Mouse (Mus musculus): ENCODE measurements at regions not wholly inside any gene's neighbourhood (a gene's known extent, or its start where the extent isn't known, plus 50 kb on each side); places are given as distances from the start of the nearest gene placed in this dataset.

DNA sequence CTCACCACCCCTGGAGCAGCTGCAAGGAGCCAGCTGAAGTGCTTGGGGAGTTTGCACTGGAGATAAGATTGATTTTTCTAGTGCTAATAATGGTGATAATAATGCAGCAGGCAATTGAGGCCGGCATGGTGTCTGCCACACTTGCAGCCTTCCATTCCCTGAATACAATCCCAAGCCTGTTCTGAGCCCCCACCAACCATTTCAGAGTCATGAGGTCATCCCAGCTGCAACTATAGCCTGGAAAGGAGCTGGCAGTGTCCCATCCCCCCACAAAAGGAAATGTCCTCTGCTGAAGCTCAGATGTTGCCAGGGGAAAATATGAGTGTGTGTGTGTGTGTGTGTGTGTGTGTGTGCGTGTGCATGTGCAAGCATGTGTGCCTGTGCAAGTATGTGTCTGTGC lies 160.2 kb upstream of the Gas1 start:
- H3K36me3 ChIP-seq (ENCODE audit: control insufficient read depth, insufficient read depth): no peaks in the 10 kb centered on the region
- H3K9ac ChIP-seq (ENCODE audit: low read depth, low read length): no peak overlapping the region
- H3K4me1 ChIP-seq (ENCODE audit: control insufficient read depth, low read depth, low read length): no peaks in the 10 kb centered on the region
- ATAC-seq (ENCODE audit: low read depth): no peak
- H3K4me2 ChIP-seq (ENCODE audit: low read depth, low read length): no peak overlapping the region
- H3K27ac ChIP-seq (ENCODE audit: low read length): no peak overlapping the region
- H3K4me3 ChIP-seq (ENCODE audit: low read depth, low read length): no peak overlapping the region
- H3K27me3 ChIP-seq (ENCODE audit: control insufficient read depth, insufficient read depth, low read depth, low read length): no peaks in the 10 kb centered on the region
- 49% methylated on average over 2 of the region's 2 CpGs for WGBS (ENCODE audit: insufficient replicate concordance)
- H3K9me3 ChIP-seq (replicated peaks; ENCODE audit: control insufficient read depth, low read length): no peaks in the 10 kb centered on the region

DNA sequence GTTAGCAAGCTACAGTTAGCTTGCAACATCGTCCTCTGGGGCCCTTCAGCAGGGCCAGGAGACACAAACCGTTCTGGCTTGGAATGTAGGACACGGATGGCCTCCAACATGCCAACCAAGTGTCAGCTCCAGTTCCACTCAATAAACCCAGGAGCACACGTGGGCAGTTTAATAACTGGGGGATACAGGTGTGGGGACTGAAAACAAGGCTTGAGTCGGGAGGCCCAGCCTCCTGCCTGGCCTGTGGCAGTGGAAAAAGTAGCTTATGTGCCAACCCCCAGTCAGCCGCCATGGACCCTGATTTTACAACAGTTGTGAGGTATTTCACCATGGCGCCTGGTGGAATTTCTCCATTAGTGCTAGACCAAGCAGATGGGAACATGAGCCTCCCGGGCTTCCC lies 160.9 kb upstream of the Gas1 start:
- 63% methylated on average over 8 of the region's 8 CpGs for WGBS (ENCODE audit: insufficient replicate concordance)
- no peaks in the 10 kb centered on the region for H3K4me1 ChIP-seq (ENCODE audit: control insufficient read depth, low read depth, low read length)

DNA sequence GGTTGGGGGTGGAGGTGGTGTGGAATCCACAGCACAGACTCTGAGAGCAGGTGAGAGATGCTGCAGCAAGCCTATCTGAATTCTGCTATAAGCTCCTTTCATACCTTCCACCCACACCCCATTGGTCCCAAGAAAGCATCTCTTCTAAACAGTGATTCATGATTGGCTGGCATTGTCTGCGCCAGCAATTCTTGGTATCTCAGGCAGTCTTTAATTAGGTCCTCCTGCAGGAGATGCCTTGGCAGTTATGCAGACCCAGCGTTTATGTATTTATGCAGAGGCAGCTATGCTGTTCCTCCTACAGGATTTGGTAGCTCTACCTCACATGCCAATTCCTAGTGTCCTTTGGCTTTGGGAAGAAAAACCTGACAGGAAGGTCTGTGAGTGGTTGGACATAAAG lies 162.9 kb upstream of the Gas1 start:
- no peak overlapping the region for H3K27ac ChIP-seq (ENCODE audit: low read length)
- H3K4me3 ChIP-seq (ENCODE audit: low read depth, low read length): no peak overlapping the region
- H3K9ac ChIP-seq (ENCODE audit: low read depth, low read length): no peak overlapping the region
- H3K4me2 ChIP-seq (ENCODE audit: low read depth, low read length): no peak overlapping the region
- no peaks in the 10 kb centered on the region for H3K4me1 ChIP-seq (ENCODE audit: control insufficient read depth, low read depth, low read length)
- ATAC-seq (ENCODE audit: low read depth): no peak
- H3K36me3 ChIP-seq (ENCODE audit: control insufficient read depth, insufficient read depth): no peaks in the 10 kb centered on the region
- WGBS (ENCODE audit: insufficient replicate concordance): 62% methylated on average over 2 of the region's 2 CpGs
- H3K9me3 ChIP-seq (replicated peaks; ENCODE audit: control insufficient read depth, low read length): no peaks in the 10 kb centered on the region
- no peaks in the 10 kb centered on the region for H3K27me3 ChIP-seq (ENCODE audit: control insufficient read depth, insufficient read depth, low read depth, low read length)

More for the DNA sequence above, 160.9 kb upstream of the Gas1 start:
- H3K4me3 ChIP-seq (ENCODE audit: low read depth, low read length): no peak overlapping the region
- H3K27ac ChIP-seq (ENCODE audit: low read length): no peak overlapping the region
- no peak overlapping the region for H3K4me2 ChIP-seq (ENCODE audit: low read depth, low read length)
- no peak overlapping the region for H3K9ac ChIP-seq (ENCODE audit: low read depth, low read length)
- H3K9me3 ChIP-seq (replicated peaks; ENCODE audit: control insufficient read depth, low read length): no peaks in the 10 kb centered on the region
- ATAC-seq (ENCODE audit: low read depth): no peak
- no peaks in the 10 kb centered on the region for H3K36me3 ChIP-seq (ENCODE audit: control insufficient read depth, insufficient read depth)
- H3K27me3 ChIP-seq (ENCODE audit: control insufficient read depth, insufficient read depth, low read depth, low read length): no peaks in the 10 kb centered on the region

DNA sequence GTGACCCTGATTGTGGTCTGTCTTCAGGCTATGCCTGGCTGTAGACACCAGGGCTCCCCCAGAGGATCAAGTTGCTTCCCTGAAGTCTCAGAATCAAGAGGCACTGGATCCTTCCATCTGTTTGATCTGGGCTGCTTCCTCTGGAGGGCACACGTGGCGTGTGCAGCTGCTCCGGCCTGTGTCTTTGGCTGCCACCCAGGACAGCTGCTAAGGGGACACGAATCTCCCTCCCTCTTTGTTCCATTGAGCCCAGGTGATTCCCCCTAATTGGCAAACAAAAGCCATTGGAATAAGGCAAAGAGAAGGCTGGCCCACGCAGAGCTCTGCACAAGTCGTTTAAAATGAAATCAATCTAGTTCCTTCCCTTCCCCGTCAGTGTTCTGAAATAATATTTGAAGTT lies 170.7 kb upstream of the Gas1 start:
- H3K4me2 ChIP-seq (ENCODE audit: low read depth, low read length): no peak overlapping the region
- no peak overlapping the region for H3K4me3 ChIP-seq (ENCODE audit: low read depth, low read length)
- WGBS (ENCODE audit: insufficient replicate concordance): 49% methylated on average over 7 of the region's 7 CpGs
- H3K9ac ChIP-seq (ENCODE audit: low read depth, low read length): no peak overlapping the region
- no peaks in the 10 kb centered on the region for H3K36me3 ChIP-seq (ENCODE audit: control insufficient read depth, insufficient read depth)
- no peak for ATAC-seq (ENCODE audit: low read depth)
- no peaks in the 10 kb centered on the region for H3K27me3 ChIP-seq (ENCODE audit: control insufficient read depth, insufficient read depth, low read depth, low read length)
- no peaks in the 10 kb centered on the region for H3K4me1 ChIP-seq (ENCODE audit: control insufficient read depth, low read depth, low read length)
- H3K27ac ChIP-seq (ENCODE audit: low read length): no peak overlapping the region
- H3K9me3 ChIP-seq (replicated peaks; ENCODE audit: control insufficient read depth, low read length): no peaks in the 10 kb centered on the region

DNA sequence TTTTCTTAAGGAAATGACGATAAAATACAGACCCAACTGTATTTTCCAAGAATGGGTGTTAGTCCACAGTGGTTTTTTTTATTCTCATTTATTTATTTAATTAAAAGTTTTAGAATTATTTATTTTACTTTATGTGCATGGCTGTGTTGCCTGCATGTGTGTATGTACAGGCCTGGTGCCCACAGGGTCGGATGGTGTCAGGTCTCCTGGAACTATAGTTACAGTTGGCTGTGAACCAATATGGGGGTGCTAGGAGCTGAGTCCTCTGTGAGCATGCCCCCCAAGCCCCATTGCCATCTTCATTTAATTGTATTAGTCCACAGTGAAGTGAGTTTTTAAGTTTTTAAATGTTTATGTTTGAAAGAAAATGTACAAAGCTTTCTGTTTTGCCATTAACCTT lies 171.3 kb upstream of the Gas1 start:
- no peak for ATAC-seq (ENCODE audit: low read depth)
- Histone ChIP-seq H3K27ac (ENCODE audit: low read length) (no peak overlapping the region), H3K36me3 (ENCODE audit: control insufficient read depth, insufficient read depth) (no peaks in the 10 kb centered on the region), H3K4me3 (ENCODE audit: low read depth, low read length) (no peak overlapping the region), H3K4me2 (ENCODE audit: low read depth, low read length) (no peak overlapping the region), H3K9me3 (replicated peaks; ENCODE audit: control insufficient read depth, low read length) (no peaks in the 10 kb centered on the region), H3K27me3 (ENCODE audit: control insufficient read depth, insufficient read depth, low read depth, low read length) (no peaks in the 10 kb centered on the region), H3K9ac (ENCODE audit: low read depth, low read length) (no peak overlapping the region), H3K4me1 (ENCODE audit: control insufficient read depth, low read depth, low read length) (no peaks in the 10 kb centered on the region)
- 55% methylated on average over 2 of the region's 2 CpGs for WGBS (ENCODE audit: insufficient replicate concordance)

DNA sequence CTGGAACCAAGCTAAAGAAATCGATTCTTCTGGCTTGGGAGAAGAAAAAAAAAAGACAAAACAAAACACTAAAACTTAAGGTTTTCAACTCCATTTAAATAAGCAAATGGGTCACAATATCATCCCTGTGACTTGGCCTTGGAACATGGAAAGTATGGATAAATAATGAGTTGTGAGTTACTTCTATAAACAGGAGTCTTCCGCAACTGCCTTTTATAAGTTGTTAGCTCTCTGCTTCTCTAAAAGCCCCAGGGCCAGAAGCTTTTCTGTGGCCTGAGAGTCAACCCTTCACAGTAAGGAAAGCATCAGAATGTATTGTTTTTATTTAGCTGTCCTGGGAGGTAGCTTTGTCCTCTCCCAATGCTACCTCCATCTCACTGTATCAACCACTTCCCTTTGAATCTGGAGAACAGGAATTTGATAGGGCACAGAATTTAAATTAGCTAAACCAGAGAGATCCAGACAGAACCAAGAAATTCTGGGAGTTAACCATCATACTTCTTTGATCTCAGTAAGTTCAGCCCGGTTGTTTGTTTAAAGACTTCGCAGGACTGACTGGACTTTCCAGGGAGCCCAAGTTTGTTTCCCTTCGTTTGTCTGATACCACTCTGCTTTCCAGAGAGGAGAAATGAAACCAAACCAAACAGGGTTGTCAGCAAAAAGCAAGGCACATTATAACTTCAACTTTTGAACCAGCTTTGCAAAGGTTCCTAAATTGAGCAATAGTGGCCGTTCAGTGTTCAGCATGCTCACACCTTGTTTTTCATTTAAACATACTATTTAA lies 178.7 kb upstream of the Gas1 start:
- Histone ChIP-seq H3K4me1 (ENCODE audit: control insufficient read depth, low read depth, low read length) (no peaks in the 10 kb centered on the region), H3K27me3 (ENCODE audit: control insufficient read depth, insufficient read depth, low read depth, low read length) (no peaks in the 10 kb centered on the region), H3K9me3 (replicated peaks; ENCODE audit: control insufficient read depth, low read length) (no peaks in the 10 kb centered on the region), H3K4me2 (ENCODE audit: low read depth, low read length) (no peak overlapping the region), H3K27ac (ENCODE audit: low read length) (no peak overlapping the region), H3K9ac (ENCODE audit: low read depth, low read length) (no peak overlapping the region), H3K4me3 (ENCODE audit: low read depth, low read length) (no peak overlapping the region), H3K36me3 (ENCODE audit: control insufficient read depth, insufficient read depth) (no peaks in the 10 kb centered on the region)
- ATAC-seq (ENCODE audit: low read depth): no peak
- WGBS (ENCODE audit: insufficient replicate concordance): 52% methylated on average over 6 of the region's 6 CpGs

DNA sequence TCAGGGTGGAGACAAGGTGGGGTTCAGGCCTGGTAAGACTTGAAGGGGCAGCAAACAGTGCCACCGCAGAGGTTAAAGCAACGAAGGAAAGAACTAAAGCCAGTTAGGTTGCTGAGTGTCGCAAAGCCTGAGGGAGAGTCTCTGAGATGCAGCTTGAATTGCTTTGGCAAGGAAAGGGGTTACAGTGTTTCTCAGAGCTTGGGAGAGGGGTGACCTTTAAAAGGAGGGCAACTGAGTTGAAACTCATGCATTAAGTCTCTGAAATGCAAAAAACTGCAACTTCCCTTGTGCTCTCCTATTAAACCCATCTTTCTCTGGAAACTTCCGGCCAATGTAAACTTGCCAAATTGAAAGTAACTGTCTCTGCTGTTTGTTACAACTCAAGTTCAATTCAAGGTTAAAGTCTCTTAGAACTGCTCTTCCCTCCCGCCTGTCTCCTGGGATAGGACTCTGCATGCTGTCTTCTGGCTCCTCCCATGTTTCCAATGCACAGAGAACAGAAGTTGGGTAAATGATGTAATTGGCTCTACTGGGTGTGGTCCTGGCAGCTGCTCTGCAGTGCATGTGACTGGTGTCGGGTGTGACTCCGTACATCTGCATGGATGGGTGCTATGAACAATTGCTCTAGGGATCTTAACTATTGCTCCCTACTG lies 181.4 kb upstream of the Gas1 start:
- H3K27ac ChIP-seq (ENCODE audit: low read length): no peak overlapping the region
- no peak overlapping the region for H3K9ac ChIP-seq (ENCODE audit: low read depth, low read length)
- H3K4me1 ChIP-seq (ENCODE audit: control insufficient read depth, low read depth, low read length): no peaks in the 10 kb centered on the region
- H3K4me3 ChIP-seq (ENCODE audit: low read depth, low read length): no peak overlapping the region
- H3K36me3 ChIP-seq (ENCODE audit: control insufficient read depth, insufficient read depth): no peaks in the 10 kb centered on the region
- WGBS (ENCODE audit: insufficient replicate concordance): 66% methylated on average over 7 of the region's 7 CpGs
- H3K4me2 ChIP-seq (ENCODE audit: low read depth, low read length): no peak overlapping the region
- H3K9me3 ChIP-seq (replicated peaks; ENCODE audit: control insufficient read depth, low read length): no peaks in the 10 kb centered on the region
- no peak for ATAC-seq (ENCODE audit: low read depth)
- H3K27me3 ChIP-seq (ENCODE audit: control insufficient read depth, insufficient read depth, low read depth, low read length): no peaks in the 10 kb centered on the region

DNA sequence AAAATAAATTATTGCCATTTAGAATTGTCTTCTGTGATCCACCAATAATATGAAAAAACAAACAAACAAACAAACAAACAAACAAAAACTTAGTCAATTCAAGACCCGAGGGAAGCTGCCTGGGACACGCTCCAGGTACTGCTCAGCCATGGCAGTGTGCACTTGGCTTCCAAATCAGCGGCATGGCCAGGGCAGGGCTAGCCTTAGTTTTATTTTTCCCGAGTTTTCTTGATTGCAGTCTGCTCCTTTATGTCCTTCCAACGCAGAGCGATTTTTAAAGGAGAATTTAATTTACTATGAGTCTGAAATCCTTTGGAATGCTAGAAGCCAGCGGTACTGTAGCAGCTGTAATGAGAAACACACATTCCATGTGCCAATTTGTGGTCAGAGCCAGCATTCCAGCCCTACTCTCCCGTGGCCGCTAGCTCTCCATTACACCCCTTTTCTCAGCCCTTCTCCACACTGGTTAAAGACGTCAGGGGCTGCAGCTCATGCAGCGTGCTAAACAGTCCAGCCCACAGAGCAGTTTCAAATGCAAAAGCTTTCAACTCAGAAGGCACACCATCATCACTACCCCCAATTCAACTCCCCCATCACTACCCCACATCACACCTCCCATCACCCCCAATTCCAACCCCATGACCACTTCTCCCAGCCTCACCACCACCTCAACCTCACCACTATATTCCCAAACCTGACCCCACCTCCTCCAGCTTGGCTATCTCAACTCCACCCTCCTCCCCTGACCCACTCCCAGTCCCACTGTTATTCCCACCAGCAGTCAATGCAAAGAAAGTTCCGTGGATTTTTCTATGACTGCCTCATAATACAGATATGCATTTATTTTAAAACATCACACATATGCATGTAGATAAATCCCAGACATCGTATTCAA lies 187.9 kb upstream of the Gas1 start:
- H3K4me2 ChIP-seq (ENCODE audit: low read depth, low read length): no peak overlapping the region
- no peak for ATAC-seq (ENCODE audit: low read depth)
- no peaks in the 10 kb centered on the region for H3K9me3 ChIP-seq (replicated peaks; ENCODE audit: control insufficient read depth, low read length)
- WGBS (ENCODE audit: insufficient replicate concordance): 48% methylated on average over 13 of the region's 13 CpGs
- no peaks in the 10 kb centered on the region for H3K4me1 ChIP-seq (ENCODE audit: control insufficient read depth, low read depth, low read length)
- H3K4me3 ChIP-seq (ENCODE audit: low read depth, low read length): no peak overlapping the region
- no peaks in the 10 kb centered on the region for H3K36me3 ChIP-seq (ENCODE audit: control insufficient read depth, insufficient read depth)
- H3K27ac ChIP-seq (ENCODE audit: low read length): no peak overlapping the region
- H3K27me3 ChIP-seq (ENCODE audit: control insufficient read depth, insufficient read depth, low read depth, low read length): no peaks in the 10 kb centered on the region
- H3K9ac ChIP-seq (ENCODE audit: low read depth, low read length): no peak overlapping the region

DNA sequence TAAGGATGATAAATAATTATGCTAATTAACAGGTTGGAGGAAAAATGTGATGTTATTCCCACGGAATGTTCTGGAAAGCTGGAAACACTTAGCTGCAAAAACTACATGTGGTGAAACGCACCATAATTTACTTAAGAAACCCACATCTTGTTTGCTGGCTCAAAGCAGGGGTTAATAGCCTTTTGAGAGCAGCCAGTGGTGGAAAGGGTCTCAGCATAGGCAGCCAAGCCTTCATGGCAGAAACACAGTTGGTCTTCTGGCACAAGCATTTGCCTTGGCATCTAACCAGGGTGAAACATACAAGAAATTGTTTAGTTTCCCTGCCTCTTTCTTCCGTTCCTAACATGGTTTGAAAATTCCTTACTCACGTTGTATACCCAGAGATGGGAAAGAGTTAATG lies 192.1 kb upstream of the Gas1 start:
- no peak overlapping the region for H3K27ac ChIP-seq (ENCODE audit: low read length)
- no peaks in the 10 kb centered on the region for H3K4me1 ChIP-seq (ENCODE audit: control insufficient read depth, low read depth, low read length)
- no peaks in the 10 kb centered on the region for H3K36me3 ChIP-seq (ENCODE audit: control insufficient read depth, insufficient read depth)
- H3K9ac ChIP-seq (ENCODE audit: low read depth, low read length): no peak overlapping the region
- 60% methylated on average over 4 of the region's 4 CpGs for WGBS (ENCODE audit: insufficient replicate concordance)
- no peak for ATAC-seq (ENCODE audit: low read depth)
- H3K4me2 ChIP-seq (ENCODE audit: low read depth, low read length): no peak overlapping the region
- no peaks in the 10 kb centered on the region for H3K9me3 ChIP-seq (replicated peaks; ENCODE audit: control insufficient read depth, low read length)
- no peak overlapping the region for H3K4me3 ChIP-seq (ENCODE audit: low read depth, low read length)
- no peaks in the 10 kb centered on the region for H3K27me3 ChIP-seq (ENCODE audit: control insufficient read depth, insufficient read depth, low read depth, low read length)
